Mouse (Mus musculus): ENCODE measurements around the gene Micu1.

The Micu1 gene

GRCm38 (mm10) chr10:59901986-59902605 lies 199.8 kb downstream of the Micu1 start:
- no peak for DNase-seq (ENCODE audit: low spot score in 2 of 2)

GRCm38 (mm10) chr10:59902606-59902990 lies 200.3 kb downstream of the Micu1 start:
- no peak for DNase-seq (ENCODE audit: low spot score in 2 of 2)

GRCm38 (mm10) chr10:59903170-59903569 lies 200.9 kb downstream of the Micu1 start:
- no peak for DNase-seq (ENCODE audit: low spot score in 2 of 2)

GRCm38 (mm10) chr10:59907080-59907609 lies 204.9 kb downstream of the Micu1 start:
- no peak for DNase-seq (ENCODE audit: low spot score in 2 of 2)

- no peak for DNase-seq (ENCODE audit: low spot score in 2 of 2)
Measured at GRCm38 (mm10) chr10:59907695-59908299, 205.5 kb downstream of the Micu1 start.

GRCm38 (mm10) chr10:59908776-59909315 lies 206.6 kb downstream of the Micu1 start:
- no peak for DNase-seq (ENCODE audit: low spot score in 2 of 2)

- no peak for DNase-seq (ENCODE audit: low spot score in 2 of 2)
Measured at GRCm38 (mm10) chr10:59909357-59909847, 207.1 kb downstream of the Micu1 start.

- no peak for DNase-seq (ENCODE audit: low spot score in 2 of 2)
Measured at GRCm38 (mm10) chr10:59911091-59911490, 208.8 kb downstream of the Micu1 start.

- no peak for DNase-seq (ENCODE audit: low spot score in 2 of 2)
Measured at GRCm38 (mm10) chr10:59911561-59912198, 209.4 kb downstream of the Micu1 start.
